Mouse (Mus musculus) Patski (cell line): ENCODE results near the gene Rit1. TPM values are rescaled to one million over a fixed set of nuclear protein-coding genes. Genes with fewer than 3 reads are reported as not detected.
"Not testable (repeated sequence)": the region's sequence is repeated elsewhere in the genome, so short reads cannot be mapped to it uniquely, and the experiment has no call there.

ENCODE experiments used
- ATAC-seq: fragments of 100-300 bp; one replicate; pipeline ENCODE4 v1.8.0; 2021
- CTCF ChIA-PET: fragments of 350-600 bp; sonication (Branson Sonifier 250); formaldehyde crosslinking; loops from one replicate; lab custom pipeline; 2022; ENCODE audit warnings: inconsistent platforms; lab: Charles Lee
- POLR2A ChIA-PET: fragments of 350-600 bp; sonication (Branson Sonifier 250); formaldehyde crosslinking; loops from one replicate; lab custom pipeline; 2022; ENCODE audit warnings: antibody characterized with exemption, inconsistent platforms; lab: Charles Lee
- DNase-seq: peaks from one replicate; pipeline ENCODE4 v3.0.0-alpha.2; 2011; ENCODE audit warnings: low read depth, low spot score
- H3K27me3 ChIP-seq: fragments of 371-371 bp; one replicate; pipeline ENCODE4 v1.5.1; 2021
- CTCF ChIP-seq: fragments of 100-300 bp; IDR thresholded peaks from one replicate; pipeline ENCODE4 v1.5.1; 2021
- in situ Hi-C: fragments of 300-500 bp; cut with MboI; formaldehyde crosslinking; loops from 3 replicates; pipeline ENCODE4 v1.11.1; 2018; ENCODE audit warnings: low pct_unique_long_range_greater_than_20kb, mixed read lengths
- polyA plus RNA-seq: library from polyadenylated mRNA; unstranded; gene quantifications from one replicate; pipeline ENCODE4 v1.2.3, GENCODE M21; 2021

Gene Rit1
- polyA plus RNA-seq, 1 experiment from 2014 or later = 82.7 TPM

DNA sequence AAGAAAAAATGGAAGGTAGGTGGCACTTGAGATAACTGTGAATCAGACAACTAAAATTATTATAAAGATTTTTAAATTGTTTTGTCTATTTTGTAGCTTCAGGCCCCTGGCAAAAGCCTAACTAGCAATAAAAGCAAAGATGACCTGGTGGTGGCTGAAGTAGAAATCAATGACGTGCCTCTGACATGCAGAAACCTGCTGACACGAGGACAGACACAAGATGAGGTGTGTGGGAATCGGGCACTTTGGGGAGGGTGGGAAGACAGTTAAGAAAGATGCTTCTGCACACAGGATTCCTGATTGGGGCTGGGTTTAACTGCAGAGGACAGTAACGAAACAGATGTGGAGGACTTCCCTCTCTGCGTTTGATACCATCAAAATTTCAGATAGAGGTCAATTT, 27.6 kb upstream of the Rit1 start:
- H3K27me3 ChIP-seq = no peaks in the 10 kb centered on the region
- in situ Hi-C loops = loop anchor here (25.0 kb wide), 1 partner anchor 523 kb away; the partner anchor contains the start of genes Gba and Thbs3
- ChIA-PET CTCF (interaction anchor here (1.1 to 2.1 kb wide), 5 partner anchors 10 to 25 kb away, joined by 3 to 6 read pairs (median 4); no protein-coding TSS in a partner anchor), POLR2A (no interaction called here)
- TF ChIP-seq CTCF = no peak
- ATAC-seq (no peak), DNase-seq (no peak)

DNA sequence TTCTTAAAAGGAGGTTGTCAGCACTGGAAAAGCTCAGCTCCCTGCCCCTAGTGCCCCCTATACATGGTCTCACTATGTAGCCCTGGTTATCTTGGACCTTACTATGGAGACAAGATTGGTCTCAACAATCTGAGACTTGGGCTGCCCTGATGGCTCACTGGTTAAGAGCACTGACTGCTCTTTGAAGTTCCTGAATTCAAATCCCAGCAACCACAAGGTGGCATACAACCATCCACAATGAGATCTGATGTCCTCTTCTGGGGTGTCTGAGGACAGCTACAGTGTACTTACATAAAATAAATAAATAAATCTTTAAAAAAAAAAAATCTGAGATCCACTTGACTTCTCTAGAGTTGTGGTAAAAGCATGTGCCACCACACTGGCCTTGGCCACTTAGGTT, 21.1 kb upstream of the Rit1 start:
- CTCF ChIA-PET = interaction anchor here (1.2 to 1.4 kb wide), 2 partner anchors 29 to 57 kb away, joined by 3 to 6 read pairs; no protein-coding TSS in a partner anchor
- no peak for DNase-seq

DNA sequence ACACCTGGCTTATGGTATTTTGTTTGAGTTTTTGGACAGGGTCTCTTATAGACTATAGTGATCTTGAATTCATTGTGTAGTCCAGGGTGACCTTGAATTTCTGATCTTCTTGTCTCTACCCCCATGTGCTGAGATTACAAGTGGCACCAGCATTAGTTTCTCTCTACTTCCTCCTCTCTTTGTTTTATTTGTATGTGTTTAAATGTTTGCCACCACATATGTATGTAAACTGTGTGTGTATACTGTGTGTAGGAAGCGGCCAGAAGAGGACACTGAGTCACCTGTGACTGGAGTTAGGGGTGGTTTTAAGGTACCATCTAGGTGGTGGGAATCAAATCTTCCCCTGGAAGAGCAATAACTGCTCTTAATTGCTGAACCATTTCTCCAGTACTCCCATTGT, 18.6 kb upstream of the Rit1 start:
- no peak for DNase-seq
- no peak for TF ChIP-seq CTCF

More for the DNA sequence above, 21.1 kb upstream of the Rit1 start:
- POLR2A ChIA-PET = no interaction called here
- H3K27me3 ChIP-seq = no peaks in the 10 kb centered on the region
- no peak for ATAC-seq
- in situ Hi-C loops = loop anchor here (25.0 kb wide), 1 partner anchor 517 kb away; the partner anchor contains the start of genes Gba and Thbs3
- TF ChIP-seq CTCF = peak; percentile 22

DNA sequence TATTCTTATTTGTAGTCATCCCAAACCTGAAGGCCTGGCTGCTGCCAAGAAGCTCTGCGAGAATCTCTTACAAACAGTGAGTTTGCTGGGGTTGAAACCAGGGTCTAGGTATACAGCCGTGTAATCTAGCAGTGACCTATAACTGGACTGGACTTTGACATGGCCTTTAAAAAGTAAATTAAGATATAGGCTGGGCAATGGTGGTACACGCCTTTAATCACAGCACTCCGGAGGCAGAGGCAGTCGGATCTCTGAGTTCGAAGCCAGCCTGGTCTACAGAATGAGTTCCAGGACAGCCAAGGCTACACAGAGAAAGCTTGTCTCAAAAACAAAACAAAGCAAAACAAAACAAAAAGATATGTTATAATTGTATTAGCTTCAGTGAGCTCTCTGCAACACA, 17.8 kb upstream of the Rit1 start:
- in situ Hi-C loops = loop anchor here (25.0 kb wide), 1 partner anchor 513 kb away; the partner anchor contains the start of genes Gba and Thbs3
- no peak for DNase-seq
- POLR2A ChIA-PET = no interaction called here
- no peaks in the 10 kb centered on the region for H3K27me3 ChIP-seq
- ATAC-seq = no peak
- CTCF ChIA-PET = interaction anchor here (1.0 to 9.0 kb wide), 4 partner anchors 10 to 91 kb away, joined by 3 to 92 read pairs (median 4); partner anchors contain the start of gene Rit1
- TF ChIP-seq CTCF = no peak

More for the DNA sequence above, 18.6 kb upstream of the Rit1 start:
- in situ Hi-C loops = loop anchor here (25.0 kb wide), 1 partner anchor 514 kb away; the partner anchor contains the start of genes Gba and Thbs3
- no peak for ATAC-seq
- H3K27me3 ChIP-seq = no peaks in the 10 kb centered on the region
- ChIA-PET POLR2A (no interaction called here), CTCF (interaction anchor here (1.5 to 9.0 kb wide), 3 partner anchors 10 to 91 kb away, joined by 4 to 92 read pairs (median 4); partner anchors contain the start of gene Rit1)

DNA sequence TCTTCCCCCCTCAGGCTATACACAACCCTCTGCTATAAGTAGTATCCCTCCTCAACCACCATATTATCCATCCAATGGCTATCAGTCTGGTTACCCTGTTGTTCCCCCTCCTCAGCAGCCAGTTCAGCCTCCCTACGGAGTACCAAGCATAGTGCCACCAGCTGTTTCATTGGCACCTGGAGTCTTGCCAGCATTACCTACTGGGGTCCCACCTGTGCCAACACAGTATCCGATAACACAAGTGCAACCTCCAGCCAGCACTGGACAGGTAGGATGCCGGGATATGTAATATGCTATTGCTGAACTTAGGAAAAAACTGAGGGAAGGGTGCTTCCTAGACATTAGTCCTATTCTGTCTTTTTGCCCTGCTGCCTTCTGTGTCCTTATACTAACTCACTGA, 16.4 kb upstream of the Rit1 start:
- ATAC-seq (no peak), DNase-seq (no peak)
- POLR2A ChIA-PET = no interaction called here
- TF ChIP-seq CTCF = no peak
- in situ Hi-C loops = no loop called here
- H3K27me3 ChIP-seq = no peaks in the 10 kb centered on the region
- CTCF ChIA-PET = interaction anchor here (0.9 to 9.0 kb wide), 4 partner anchors 11 to 57 kb away, joined by 3 to 92 read pairs (median 3); partner anchors contain the start of gene Rit1

DNA sequence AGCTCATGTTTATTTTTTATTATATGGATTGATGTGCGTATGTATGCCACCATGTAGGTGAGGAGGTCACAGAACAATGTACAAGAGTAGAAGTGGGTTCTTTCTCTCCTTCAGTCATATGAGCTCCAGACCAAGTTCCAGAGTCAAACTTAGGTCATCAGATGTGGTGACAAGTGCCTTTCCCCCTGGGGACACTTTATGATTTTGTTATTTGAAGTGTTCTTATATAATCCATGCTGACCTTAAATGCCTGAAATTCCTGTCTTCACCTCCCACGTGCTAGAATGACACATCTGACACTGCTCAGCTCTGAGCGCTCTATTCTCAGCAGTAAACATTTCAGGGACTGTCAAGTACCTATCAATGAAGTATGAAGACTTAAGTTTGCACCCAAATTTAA, 15.4 kb upstream of the Rit1 start:
- in situ Hi-C loops = no loop called here
- POLR2A ChIA-PET = interaction anchor here (0.6 to 0.8 kb wide), 2 partner anchors 18 to 26 kb away, joined by 3 to 5 read pairs; no protein-coding TSS in a partner anchor
- ATAC-seq (no peak), DNase-seq (no peak)
- no peaks in the 10 kb centered on the region for H3K27me3 ChIP-seq
- no peak for TF ChIP-seq CTCF
- CTCF ChIA-PET = interaction anchor here (1.0 to 9.0 kb wide), 4 partner anchors 12 to 43 kb away, joined by 3 to 92 read pairs (median 3); partner anchors contain the start of gene Rit1

DNA sequence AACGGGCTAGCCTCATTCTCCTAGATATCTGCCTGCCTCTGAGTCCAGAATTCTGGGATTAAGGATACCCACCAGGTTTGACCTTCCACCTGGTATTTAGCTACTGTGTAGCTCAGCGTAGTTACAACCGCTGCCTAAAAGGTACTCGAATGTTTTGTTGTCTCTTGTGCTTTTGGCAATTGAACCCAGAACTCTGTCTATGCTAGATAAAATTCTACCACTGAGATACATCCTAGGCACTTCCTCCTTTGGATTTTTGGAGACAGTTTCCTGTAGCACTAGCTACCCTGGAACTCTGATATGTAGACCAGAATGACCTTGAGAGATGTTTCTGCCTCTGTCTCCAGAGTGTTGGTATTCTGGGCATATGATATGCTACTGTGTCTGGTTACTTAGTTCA, 2.9 kb upstream of the Rit1 start:
- in situ Hi-C loops = no loop called here
- ChIA-PET CTCF (interaction anchor here (0.7 to 9.9 kb wide), 5 partner anchors 13 to 159 kb away, joined by 3 to 92 read pairs (median 4); no protein-coding TSS in a partner anchor), POLR2A (interaction anchor here (0.6 to 1.1 kb wide), 2 partner anchors 8 to 11 kb away, joined by 3 read pairs; no protein-coding TSS in a partner anchor)
- no peak for DNase-seq
- TF ChIP-seq CTCF = no peak
- no peak for ATAC-seq
- H3K27me3 ChIP-seq = no peaks in the 10 kb centered on the region

DNA sequence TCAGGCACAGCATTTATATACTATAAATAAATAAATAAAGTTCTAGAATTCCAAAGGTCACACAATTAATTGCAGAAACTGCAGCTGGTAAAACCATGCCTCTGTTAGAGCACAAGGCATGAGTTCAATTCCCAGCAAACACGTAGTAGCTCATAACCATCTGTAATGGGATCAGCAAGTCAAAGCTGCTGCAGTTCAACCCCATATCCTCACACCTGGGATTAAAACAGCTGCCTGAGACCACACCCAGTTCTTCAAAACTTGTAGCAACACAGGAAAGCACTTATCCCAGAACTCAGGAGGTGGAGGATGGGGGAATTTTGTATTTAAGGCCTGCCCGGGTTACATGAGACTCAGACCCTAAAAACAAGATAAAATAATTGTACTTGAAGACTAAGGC, 1.9 kb upstream of the Rit1 start:
- TF ChIP-seq CTCF = no peak
- ATAC-seq (no peak), DNase-seq (no peak)
- in situ Hi-C loops = no loop called here
- POLR2A ChIA-PET = interaction anchor here (0.6 kb wide), 1 partner anchor 9 kb away, joined by 3 read pairs; no protein-coding TSS in a partner anchor
- H3K27me3 ChIP-seq = no peaks in the 10 kb centered on the region
- CTCF ChIA-PET = interaction anchor here (0.8 to 9.9 kb wide), 5 partner anchors 10 to 160 kb away, joined by 3 to 92 read pairs (median 3); no protein-coding TSS in a partner anchor

DNA sequence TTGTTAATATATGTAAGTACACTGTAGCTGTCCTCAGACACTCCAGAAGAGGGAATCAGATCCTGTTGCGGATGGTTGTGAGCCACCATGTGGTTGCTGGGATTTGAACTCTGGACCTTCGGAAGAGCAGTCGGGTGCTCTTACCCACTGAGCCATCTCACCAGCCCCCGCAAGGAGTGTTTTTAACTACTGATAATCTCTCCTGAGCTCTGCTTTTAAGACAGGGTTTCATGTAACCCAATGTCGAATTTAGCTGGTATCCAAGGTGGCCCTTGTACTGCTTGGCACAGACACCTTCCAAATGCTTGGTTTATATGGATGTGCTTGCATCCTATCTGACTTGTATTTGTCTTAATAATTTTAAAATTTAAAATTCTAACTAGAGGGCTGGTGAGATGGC, 922 bp upstream of the Rit1 start:
- CTCF ChIA-PET = interaction anchor here (9.9 kb wide), 1 partner anchor 15 kb away, joined by 92 read pairs; no protein-coding TSS in a partner anchor

DNA sequence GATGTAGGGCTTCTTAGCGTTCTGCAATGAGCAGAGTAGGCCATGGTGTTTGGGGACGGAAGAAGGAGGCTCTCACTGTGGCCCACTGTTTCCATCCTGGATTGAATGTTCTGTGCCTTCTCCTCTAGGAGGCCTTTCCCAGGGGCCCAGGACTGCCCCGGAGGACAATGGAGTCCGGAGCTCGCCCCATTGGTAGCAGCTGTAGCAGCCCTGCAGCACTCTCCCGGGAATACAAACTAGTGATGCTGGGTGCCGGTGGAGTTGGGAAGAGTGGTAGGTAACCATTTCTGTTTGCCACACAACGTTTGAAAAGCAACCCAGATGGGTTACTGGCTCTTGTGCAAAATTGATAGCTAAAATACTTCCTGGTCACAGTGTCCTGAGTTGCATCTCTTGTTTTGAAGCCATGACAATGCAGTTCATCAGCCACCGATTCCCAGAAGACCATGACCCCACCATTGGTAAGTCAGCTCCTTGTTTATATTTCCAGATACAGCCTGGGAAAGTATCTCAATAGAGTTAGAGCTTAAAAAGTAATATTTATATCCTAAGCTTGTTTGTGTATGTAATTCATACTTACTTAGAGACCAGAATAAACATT, 660 bp downstream of the Rit1 start:
- in situ Hi-C loops = no loop called here
- no peak for TF ChIP-seq CTCF
- no peaks in the 10 kb centered on the region for H3K27me3 ChIP-seq
- DNase-seq (no peak), ATAC-seq (no peak)
- ChIA-PET POLR2A (interaction anchor here (1.0 to 1.8 kb wide), 3 partner anchors 9 to 31 kb away, joined by 3 to 4 read pairs (median 3); partner anchors contain the start of gene Khdc4), CTCF (interaction anchor here (1.0 to 9.9 kb wide), 8 partner anchors 9 to 109 kb away, joined by 3 to 92 read pairs (median 4); no protein-coding TSS in a partner anchor)

More for the DNA sequence above, 922 bp upstream of the Rit1 start:
- in situ Hi-C loops, ATAC-seq, H3K27me3 ChIP-seq, DNase-seq: not testable (repeated sequence)
- POLR2A ChIA-PET = interaction anchor here (0.9 kb wide), 1 partner anchor 22 kb away, joined by 3 read pairs; no protein-coding TSS in a partner anchor
